Mouse (Mus musculus) MEL (cell line): ENCODE data around the gene Dhx15. TPM values are rescaled to one million over a fixed set of nuclear protein-coding genes. Genes with fewer than 3 reads are reported as not detected.

Experiments
- DNase-seq: peaks from one replicate; pipeline ENCODE4 v3.0.0; 2011; ENCODE audit warnings: low read depth, low spot score
- H3K27ac ChIP-seq: 2 replicates; pipeline ENCODE4 v1.5.1; 2012; ENCODE audit warnings: low read depth, mild to moderate bottlenecking, control low read depth, low read length, moderate library complexity; ENCODE audit not compliant: control insufficient read depth
- H3K27me3 ChIP-seq, 2 experiments: fragments of 150-350 bp in 1 of 2; sonication (generic) in 1 of 2; 2 replicates each; pipeline ENCODE4 v1.6.1; 2012; ENCODE audit warnings: low read length in 2 of 2, mild to moderate bottlenecking in 2 of 2, improper control_type of control experiment in 1 of 2, moderate library complexity in 1 of 2; ENCODE audit not compliant: insufficient read depth in 2 of 2, control insufficient read depth in 1 of 2
- H3K36me3 ChIP-seq, 2 experiments: 2 replicates each; pipeline ENCODE4 v1.6.1; 2012 to 2014; ENCODE audit warnings: low read length in 2 of 2, improper control_type of control experiment in 1 of 2, inconsistent platforms in 1 of 2, mild to moderate bottlenecking in 1 of 2; ENCODE audit not compliant: insufficient read depth in 2 of 2, control insufficient read depth in 1 of 2
- H3K4me1 ChIP-seq, 2 experiments: fragments of 150-350 bp in 1 of 2; sonication (generic) in 1 of 2; 2 replicates each; pipeline ENCODE4 v1.6.1; 2012; ENCODE audit warnings: low read length in 2 of 2, improper control_type of control experiment in 1 of 2, mild to moderate bottlenecking in 1 of 2; ENCODE audit not compliant: insufficient read depth in 2 of 2, control insufficient read depth in 1 of 2
- H3K4me3 ChIP-seq, 2 experiments: fragments of 150-350 bp in 1 of 2; sonication (generic) in 1 of 2; 2 replicates each; pipeline ENCODE4 v1.5.1; 2012; ENCODE audit warnings: low read depth in 2 of 2, low read length in 2 of 2, mild to moderate bottlenecking in 2 of 2, moderate library complexity in 2 of 2, control low read depth in 1 of 2, improper control_type of control experiment in 1 of 2; ENCODE audit not compliant: control insufficient read depth in 1 of 2, insufficient read depth in 1 of 2
- H3K79me2 ChIP-seq: 2 replicates; pipeline ENCODE4 v1.6.1; 2012; ENCODE audit warnings: mild to moderate bottlenecking, low read length, moderate library complexity; ENCODE audit not compliant: control insufficient read depth, poor library complexity, insufficient read depth
- H3K9ac ChIP-seq: 2 replicates; pipeline ENCODE4 v1.6.1; 2012; ENCODE audit warnings: low read depth, mild to moderate bottlenecking, control low read depth, low read length, moderate library complexity; ENCODE audit not compliant: control insufficient read depth, poor library complexity, severe bottlenecking
- H3K9me3 ChIP-seq: fragments of 150-350 bp; sonication (generic); replicated peaks from 2 replicates; pipeline ENCODE4 v1.6.1; 2012; ENCODE audit warnings: mild to moderate bottlenecking, low read length, improper control_type of control experiment, moderate library complexity; ENCODE audit not compliant: insufficient read depth
- BHLHE40 ChIP-seq: IDR thresholded peaks from 2 replicates; pipeline ENCODE4 v1.6.1; 2012; ENCODE audit warnings: low read depth, mild to moderate bottlenecking, inconsistent platforms, low read length, improper control_type of control experiment, borderline replicate concordance
- ETS1 ChIP-seq: IDR thresholded peaks from 2 replicates; pipeline ENCODE4 v1.6.1; 2012; ENCODE audit warnings: low read depth, mild to moderate bottlenecking, inconsistent platforms, low read length, improper control_type of control experiment, moderate library complexity
- GABPA ChIP-seq: IDR thresholded peaks from 2 replicates; pipeline ENCODE4 v1.6.1; 2012; ENCODE audit warnings: low read depth, mild to moderate bottlenecking, inconsistent platforms, low read length, improper control_type of control experiment, moderate library complexity
- GATA1 ChIP-seq: IDR thresholded peaks from 2 replicates; pipeline ENCODE4 v1.6.1; 2011; ENCODE audit warnings: low read depth, low read length, improper control_type of control experiment
- HCFC1 ChIP-seq: IDR thresholded peaks from 2 replicates; pipeline ENCODE4 v1.6.1; 2012; ENCODE audit warnings: low read depth, mild to moderate bottlenecking, inconsistent platforms, low read length, improper control_type of control experiment, moderate library complexity
- MAZ ChIP-seq: IDR thresholded peaks from 2 replicates; pipeline ENCODE4 v1.6.1; 2012; ENCODE audit warnings: low read depth, mild to moderate bottlenecking, inconsistent platforms, low read length, improper control_type of control experiment
- MEF2A ChIP-seq: IDR thresholded peaks from 2 replicates; pipeline ENCODE4 v1.6.1; 2014; ENCODE audit warnings: low read depth, mild to moderate bottlenecking, inconsistent platforms, low read length, improper control_type of control experiment; ENCODE audit not compliant: poor library complexity, insufficient replicate concordance, severe bottlenecking; ENCODE audit errors: extremely low read depth
- MXI1 ChIP-seq: IDR thresholded peaks from 2 replicates; pipeline ENCODE4 v1.6.1; 2011; ENCODE audit warnings: mild to moderate bottlenecking, low read depth, low read length, improper control_type of control experiment
- POLR2A ChIP-seq, 2 experiments: IDR thresholded peaks; 2 replicates each; pipeline ENCODE4 v1.6.1; 2011 to 2012; ENCODE audit warnings: low read length in 2 of 2, mild to moderate bottlenecking in 2 of 2, control low read depth in 1 of 2, improper control_type of control experiment in 1 of 2, low read depth in 1 of 2, moderate library complexity in 1 of 2; ENCODE audit not compliant: control insufficient read depth in 1 of 2, insufficient read depth in 1 of 2, poor library complexity in 1 of 2
- POLR2AphosphoS2 ChIP-seq: IDR thresholded peaks from 2 replicates; pipeline ENCODE4 v1.6.1; 2011; ENCODE audit warnings: low read length, improper control_type of control experiment
- RAD21 ChIP-seq: IDR thresholded peaks from 2 replicates; pipeline ENCODE4 v1.6.1; 2011; ENCODE audit warnings: mild to moderate bottlenecking, low read depth, low read length, improper control_type of control experiment
- RCOR1 ChIP-seq: IDR thresholded peaks from 2 replicates; pipeline ENCODE4 v1.6.1; 2012; ENCODE audit warnings: low read depth, mild to moderate bottlenecking, inconsistent platforms, low read length, improper control_type of control experiment
- SIN3A ChIP-seq: IDR thresholded peaks from 2 replicates; pipeline ENCODE4 v1.6.1; 2012; ENCODE audit warnings: low read length, improper control_type of control experiment, inconsistent platforms
- TAL1 ChIP-seq: IDR thresholded peaks from 2 replicates; pipeline ENCODE4 v1.6.1; 2012; ENCODE audit warnings: mild to moderate bottlenecking, inconsistent platforms, low read length, moderate library complexity, mixed read lengths
- TBP ChIP-seq: IDR thresholded peaks from 2 replicates; pipeline ENCODE4 v1.8.0; 2011; ENCODE audit warnings: low read depth, low read length, improper control_type of control experiment
- TCF12 ChIP-seq: IDR thresholded peaks from 2 replicates; pipeline ENCODE4 v1.6.1; 2014; ENCODE audit warnings: low read depth, mild to moderate bottlenecking, inconsistent platforms, low read length, improper control_type of control experiment, moderate library complexity
- USF1 ChIP-seq: IDR thresholded peaks from 2 replicates; pipeline ENCODE4 v1.6.1; 2014; ENCODE audit warnings: low read depth, mild to moderate bottlenecking, inconsistent platforms, low read length, improper control_type of control experiment, moderate library complexity
- USF2 ChIP-seq, 2 experiments: IDR thresholded peaks; 2 replicates each; pipeline ENCODE4 v1.6.1; 2011 to 2012; ENCODE audit warnings: improper control_type of control experiment in 2 of 2, low read length in 2 of 2, borderline replicate concordance in 1 of 2, inconsistent platforms in 1 of 2, low read depth in 1 of 2, mild to moderate bottlenecking in 1 of 2; ENCODE audit not compliant: insufficient read depth in 1 of 2
- ZC3H11A ChIP-seq: IDR thresholded peaks from 2 replicates; pipeline ENCODE4 v1.6.1; 2012; ENCODE audit warnings: low read depth, mild to moderate bottlenecking, inconsistent platforms, low read length, improper control_type of control experiment
- ZKSCAN1 ChIP-seq: IDR thresholded peaks from 2 replicates; pipeline ENCODE4 v1.6.1; 2012; ENCODE audit warnings: low read depth, mild to moderate bottlenecking, inconsistent platforms, low read length, improper control_type of control experiment, moderate library complexity
- ZMIZ1 ChIP-seq: IDR thresholded peaks from 2 replicates; pipeline ENCODE4 v1.6.1; 2012; ENCODE audit warnings: low read depth, mild to moderate bottlenecking, inconsistent platforms, low read length, improper control_type of control experiment, moderate library complexity
- ZNF384 ChIP-seq: IDR thresholded peaks from 2 replicates; pipeline ENCODE4 v1.6.1; 2012; ENCODE audit warnings: low read depth, mild to moderate bottlenecking, inconsistent platforms, low read length, improper control_type of control experiment
- polyA plus RNA-seq, 2 experiments: library from polyadenylated mRNA; stranded (reverse) in 1 of 2; unstranded in 1 of 2; fragments of >175 nt in 1 of 2; fragments of >200 nt in 1 of 2; gene quantifications; 2 replicates each; pipeline versions ENCODE4 v1.2.1 to v1.2.4; 2012; ENCODE audit warnings: low replicate concordance in 2 of 2, low read depth in 1 of 2; ENCODE audit not compliant: insufficient read length in 2 of 2, insufficient read depth in 1 of 2, missing spikeins in 1 of 2
- total RNA-seq: library from RNA; depleted of rRNA; stranded (reverse); fragments of 300-350 nt; gene quantifications from 2 replicates; pipeline ENCODE4 v1.2.3, GENCODE M21; 2012

The Dhx15 gene
- total and polyA plus RNA-seq, 3 experiments, result 153 to 348 (median 309) TPM

DNA sequence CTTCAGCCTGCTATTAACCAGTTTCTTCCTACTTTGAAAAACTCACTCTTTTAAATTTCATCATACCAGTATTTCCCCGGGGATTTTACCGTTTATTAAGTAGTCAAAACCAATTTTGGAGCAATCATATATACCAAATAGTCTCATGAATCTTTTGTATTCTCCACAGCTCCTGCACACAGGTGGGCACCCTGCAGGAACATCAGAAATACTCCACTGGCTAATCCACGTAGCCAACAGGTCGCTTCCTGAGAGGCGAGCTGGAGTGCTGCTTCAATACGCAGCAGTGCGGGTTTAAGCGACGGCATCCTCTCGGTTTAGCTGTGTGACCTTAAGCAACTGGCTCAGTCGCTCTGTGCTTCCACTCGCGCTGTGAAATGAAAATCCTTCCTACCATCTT lies 58.9 kb downstream of the Dhx15 start:
- no peak for TF ChIP-seq POLR2AphosphoS2
- Histone ChIP-seq H3K9ac (no peak overlapping the region), H3K4me1 (no peaks in the 10 kb centered on the region), H3K4me3 (no peak overlapping the region), H3K27me3 (no peaks in the 10 kb centered on the region), H3K79me2 (no peaks in the 10 kb centered on the region), H3K9me3 (no peaks in the 10 kb centered on the region), H3K36me3 (no peaks in the 10 kb centered on the region), H3K27ac (no peak overlapping the region)
- DNase-seq, result no peak

DNA sequence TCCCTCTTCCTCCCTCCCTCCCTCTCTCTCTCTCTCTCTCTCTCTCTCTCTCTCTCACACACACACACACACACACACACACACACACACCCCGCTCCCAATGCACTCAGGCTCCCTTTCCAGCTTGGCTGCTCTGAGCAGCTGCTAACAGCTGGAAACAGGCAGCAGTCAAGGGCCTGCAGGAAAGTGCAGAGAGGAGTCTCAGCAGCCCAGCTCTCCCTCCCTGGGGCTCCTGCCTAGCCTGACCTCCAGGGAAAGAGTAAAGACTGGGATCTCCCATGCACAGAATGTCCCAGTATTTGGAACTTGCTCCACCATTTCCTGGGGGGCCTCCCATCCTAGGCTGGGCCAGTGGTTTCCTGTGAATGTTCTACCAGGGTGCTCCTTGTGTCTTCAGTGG lies 59.8 kb downstream of the Dhx15 start:
- DNase-seq, result no peak
- TF ChIP-seq USF1 (no peak), GATA1 (no peak), TCF12 (no peak), RAD21 (no peak), GABPA (no peak), MXI1 (no peak)
- TF ChIP-seq, all 39 proteins: peak for 0
- Histone ChIP-seq H3K27ac (no peak overlapping the region), H3K27me3 (no peaks in the 10 kb centered on the region), H3K9ac (no peak overlapping the region), H3K79me2 (no peaks in the 10 kb centered on the region), H3K36me3 (no peaks in the 10 kb centered on the region), H3K4me1 (no peaks in the 10 kb centered on the region), H3K4me3 (no peak overlapping the region), H3K9me3 (no peaks in the 10 kb centered on the region)

DNA sequence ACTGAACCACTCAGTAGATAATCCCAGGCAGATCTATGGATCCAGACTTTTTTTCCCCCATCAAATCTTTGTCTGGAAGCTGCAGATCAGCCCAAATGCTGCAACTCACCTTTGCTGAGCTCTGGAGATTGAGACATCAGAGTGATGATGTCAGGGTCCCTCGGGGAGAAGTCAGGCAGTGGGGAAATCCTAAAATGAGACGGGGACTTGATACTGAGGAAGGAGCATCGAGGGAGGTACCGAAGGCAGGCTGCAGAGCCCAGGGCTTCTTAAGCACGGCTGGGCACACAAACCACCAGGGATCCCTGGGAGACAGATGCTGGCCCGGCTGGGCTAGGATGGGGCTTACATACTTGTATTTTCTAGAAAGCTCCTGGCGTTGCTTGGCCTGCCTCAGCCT lies 64.1 kb downstream of the Dhx15 start:
- no peaks in the 10 kb centered on the region for H3K27me3 ChIP-seq
- H3K4me3 ChIP-seq, result no peak overlapping the region
- no peaks in the 10 kb centered on the region for H3K9me3 ChIP-seq
- no peak overlapping the region for H3K9ac ChIP-seq
- DNase-seq, result no peak
- no peaks in the 10 kb centered on the region for H3K79me2 ChIP-seq
- no peaks in the 10 kb centered on the region for H3K36me3 ChIP-seq
- no peak overlapping the region for H3K27ac ChIP-seq
- H3K4me1 ChIP-seq, result no peaks in the 10 kb centered on the region
- no peak for TF ChIP-seq MAZ
- no peak for TF ChIP-seq ETS1
- no peak for TF ChIP-seq TBP
- no peak for TF ChIP-seq ZKSCAN1
- no peak for TF ChIP-seq MEF2A
- TF ChIP-seq TAL1, result no peak
- no peak for TF ChIP-seq SIN3A
- no peak for TF ChIP-seq POLR2A (IDR thresholded peaks at IDR 0.05; ENCODE audit: control insufficient read depth in 1 of 2, insufficient read depth in 1 of 2, low read depth in 1 of 2, low read length in 2 of 2, poor library complexity in 1 of 2)
- no peak for TF ChIP-seq HCFC1
- no peak for TF ChIP-seq TCF12
- TF ChIP-seq ZC3H11A, result no peak
- no peak for TF ChIP-seq ZMIZ1
- no peak for TF ChIP-seq RCOR1
- no peak for TF ChIP-seq USF2 (IDR thresholded peaks at IDR 0.05; ENCODE audit: borderline replicate concordance in 1 of 2, insufficient read depth in 1 of 2, low read depth in 1 of 2, low read length in 2 of 2)
- TF ChIP-seq MXI1, result no peak
- TF ChIP-seq BHLHE40, result no peak
- no peak for TF ChIP-seq ZNF384
- TF ChIP-seq USF1, result no peak
- TF ChIP-seq, all 39 proteins: peak for 0
